Mouse (Mus musculus): ENCODE results near the gene 4930524N10Rik.

The 4930524N10Rik gene

DNA sequence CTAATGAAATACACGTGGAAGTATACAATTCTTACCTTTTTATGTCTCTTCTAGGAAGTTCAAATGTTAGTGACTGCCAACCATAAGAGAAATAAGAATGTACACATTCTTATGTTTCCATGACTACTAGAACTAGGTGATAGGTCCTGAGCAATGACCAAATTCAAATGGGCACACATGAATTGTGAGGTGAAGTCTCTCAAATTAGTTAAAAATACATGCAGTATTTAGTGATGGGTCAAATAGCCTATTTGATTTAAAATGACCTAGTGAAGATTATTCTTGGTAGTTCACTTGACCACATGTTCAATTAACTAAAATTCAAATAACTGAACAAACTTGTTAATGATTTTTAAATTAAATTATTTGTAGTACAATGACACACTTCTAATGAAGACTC lies at the start of gene 4930524N10Rik:
Gene 4930524N10Rik (minus strand): TSS at position 101 of the 400 bp plus-strand sequence.
- ATAC-seq (ENCODE audit: low TSS enrichment) = no peak

DNA sequence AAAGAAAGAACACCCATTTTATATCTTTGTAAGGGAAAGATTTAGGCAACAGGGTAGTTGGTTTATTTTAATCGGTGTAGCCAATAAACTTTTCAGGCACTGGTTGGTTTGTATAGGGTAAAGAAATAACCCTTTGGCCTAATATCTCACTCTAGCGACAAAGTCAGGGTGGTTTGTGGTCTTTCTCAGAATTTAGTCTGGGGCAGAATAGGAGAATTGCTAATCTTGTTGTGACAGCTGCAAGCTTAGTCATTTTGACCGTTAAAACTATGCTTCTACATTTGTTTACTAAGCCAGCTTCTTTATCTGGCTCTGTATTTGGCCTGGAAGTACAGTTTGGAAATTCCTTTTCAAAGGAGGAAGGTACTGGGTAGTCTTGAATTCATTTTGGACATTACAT lies 6.8 kb upstream of the 4930524N10Rik start:
- ATAC-seq (ENCODE audit: low TSS enrichment) = no peak

DNA sequence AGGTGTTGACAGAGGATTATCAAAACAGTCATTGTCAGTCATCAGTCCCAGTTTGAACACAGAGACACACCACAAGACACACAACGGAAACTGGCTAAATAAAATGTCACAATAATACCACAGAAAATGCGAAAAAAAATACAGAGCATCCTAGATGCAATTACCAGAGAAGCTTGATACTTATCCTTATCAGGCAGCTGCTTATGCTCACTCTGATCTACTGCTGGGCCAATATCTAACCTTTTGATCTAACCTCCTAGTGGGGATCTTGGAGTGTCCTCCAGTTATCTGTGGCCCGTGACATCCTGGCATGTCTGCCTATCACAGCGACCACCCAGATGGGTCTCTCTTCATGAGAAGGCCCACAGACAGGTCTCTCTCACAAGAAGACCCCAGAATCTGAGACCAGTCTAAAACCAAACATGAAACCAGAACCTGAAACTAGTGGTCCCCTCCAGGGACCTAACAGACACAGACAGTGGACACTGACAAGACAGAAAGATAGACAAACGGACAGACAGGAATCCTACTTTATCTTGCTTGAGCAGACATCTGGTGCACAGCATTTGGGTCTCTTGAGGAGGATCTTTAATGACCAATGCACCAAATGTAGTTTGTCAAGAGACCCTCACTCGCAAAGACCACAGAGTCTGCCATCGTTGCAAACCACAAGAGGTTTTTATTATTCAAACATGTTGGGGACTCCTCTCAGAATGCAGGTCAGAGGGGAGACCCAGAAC lies 6.3 kb upstream of the 4930524N10Rik start:
- no peak for ATAC-seq (ENCODE audit: low TSS enrichment)

DNA sequence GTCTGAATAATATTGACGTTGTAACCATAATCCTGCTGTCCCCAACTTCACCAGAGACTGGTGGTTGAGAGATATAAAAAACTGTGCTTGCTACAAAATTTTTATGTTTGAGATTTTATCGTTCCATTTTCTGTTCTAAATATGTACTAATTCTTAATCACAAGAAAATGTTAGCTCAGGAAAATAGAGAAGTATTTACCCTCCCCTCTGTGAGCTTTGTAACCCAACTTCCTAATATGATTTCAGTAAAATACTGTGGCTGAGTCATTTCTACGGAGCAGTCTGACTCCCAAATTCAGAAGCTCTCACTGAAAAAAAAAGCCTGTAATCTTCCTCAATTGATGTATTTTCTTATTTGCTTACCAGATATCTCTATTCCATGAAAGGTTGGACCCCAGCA lies 4.7 kb upstream of the 4930524N10Rik start:
- no peak for ATAC-seq (ENCODE audit: low TSS enrichment)

All from frontal cortex, adult (tissue).